Mouse (Mus musculus): ENCODE measurements around the gene Gm32717.
"Not testable (repeated sequence)": the region's sequence is repeated elsewhere in the genome, so short reads cannot be mapped to it uniquely, and the experiment has no call there.

The Gm32717 gene

GRCm38 (mm10) chr10:118240680-118241079 lies at the start of gene Gm32717:
Gm32717 (minus strand) TSS chr10:118240780.
- not testable (repeated sequence) for DNase-seq

GRCm38 (mm10) chr10:118283016-118283415 lies 42.4 kb upstream of the Gm32717 start:
- not testable (repeated sequence) for DNase-seq

- DNase-seq = not testable (repeated sequence)
Measured at GRCm38 (mm10) chr10:118282565-118282964, 42.0 kb upstream of the Gm32717 start.

- DNase-seq = not testable (repeated sequence)
Measured at GRCm38 (mm10) chr10:118278069-118278468, 37.5 kb upstream of the Gm32717 start.

DNA sequence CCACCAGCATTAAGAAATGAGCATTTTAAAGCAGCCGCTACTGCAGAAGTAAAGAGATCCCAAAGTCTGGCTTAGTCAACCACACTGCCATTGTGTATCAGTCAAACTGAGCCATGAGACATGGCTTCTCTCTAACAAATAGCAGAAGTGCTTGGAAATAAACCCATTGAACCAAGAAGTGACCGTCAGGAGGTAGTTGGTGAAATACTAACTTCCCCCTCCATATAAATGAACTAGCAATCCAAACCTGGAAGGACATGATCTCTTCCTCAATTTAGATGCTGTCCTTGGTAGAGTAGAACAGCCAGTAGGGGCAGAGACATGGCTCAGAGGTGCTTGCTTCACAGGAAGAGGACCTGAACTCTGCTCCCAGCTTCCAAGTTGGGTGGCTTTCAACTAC lies 30.8 kb upstream of the Gm32717 start:
- not testable (repeated sequence) for DNase-seq

GRCm38 (mm10) chr10:118268812-118269211 lies 28.2 kb upstream of the Gm32717 start:
- not testable (repeated sequence) for DNase-seq

DNA sequence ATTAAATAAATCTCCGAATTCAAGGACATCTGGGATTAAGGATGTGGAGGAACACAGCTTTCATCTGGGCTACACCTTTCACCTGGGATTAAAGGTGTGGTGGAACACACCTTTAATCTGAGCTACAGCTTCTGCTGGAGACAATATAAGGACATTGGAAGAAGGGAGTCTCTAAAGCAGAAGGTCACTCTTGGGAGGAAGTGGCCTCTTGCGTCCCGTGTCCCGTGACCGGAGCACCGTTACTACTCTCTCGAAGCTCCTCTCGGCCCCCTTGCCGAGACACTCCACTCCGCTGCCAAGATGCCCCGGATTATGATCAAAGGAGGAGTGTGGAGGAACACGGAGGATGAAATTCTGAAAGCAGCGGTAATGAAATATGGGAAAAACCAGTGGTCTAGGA lies 17.8 kb upstream of the Gm32717 start, which contains the start of gene Gm32802:
Gene Gm32802 (plus strand): TSS at position 301 of the 400 bp plus-strand sequence.
- not testable (repeated sequence) for DNase-seq

DNA sequence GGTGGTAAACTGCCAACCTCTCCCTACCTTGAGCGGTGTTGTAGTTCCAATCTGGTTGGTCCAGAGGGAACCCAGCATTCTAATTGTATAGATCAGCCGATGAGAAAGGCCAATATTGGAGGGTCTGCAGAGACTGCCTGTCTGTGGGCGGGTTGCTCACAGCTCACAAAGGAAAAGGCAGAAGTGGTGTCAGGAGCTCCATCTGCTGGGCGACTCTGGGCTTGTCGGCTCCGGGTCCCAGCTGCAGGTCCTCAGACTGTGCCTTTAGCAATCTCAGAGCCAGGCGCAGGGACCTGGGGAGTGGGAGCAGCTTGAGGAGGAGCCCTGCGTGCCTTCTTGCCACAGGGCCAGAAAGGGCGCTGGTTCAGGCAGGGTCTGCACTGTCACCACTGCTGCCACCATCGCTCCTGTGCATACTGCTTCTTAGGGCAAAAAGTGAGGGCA lies 10.3 kb upstream of the Gm32717 start:
- peak; percentile 83 for DNase-seq

DNA sequence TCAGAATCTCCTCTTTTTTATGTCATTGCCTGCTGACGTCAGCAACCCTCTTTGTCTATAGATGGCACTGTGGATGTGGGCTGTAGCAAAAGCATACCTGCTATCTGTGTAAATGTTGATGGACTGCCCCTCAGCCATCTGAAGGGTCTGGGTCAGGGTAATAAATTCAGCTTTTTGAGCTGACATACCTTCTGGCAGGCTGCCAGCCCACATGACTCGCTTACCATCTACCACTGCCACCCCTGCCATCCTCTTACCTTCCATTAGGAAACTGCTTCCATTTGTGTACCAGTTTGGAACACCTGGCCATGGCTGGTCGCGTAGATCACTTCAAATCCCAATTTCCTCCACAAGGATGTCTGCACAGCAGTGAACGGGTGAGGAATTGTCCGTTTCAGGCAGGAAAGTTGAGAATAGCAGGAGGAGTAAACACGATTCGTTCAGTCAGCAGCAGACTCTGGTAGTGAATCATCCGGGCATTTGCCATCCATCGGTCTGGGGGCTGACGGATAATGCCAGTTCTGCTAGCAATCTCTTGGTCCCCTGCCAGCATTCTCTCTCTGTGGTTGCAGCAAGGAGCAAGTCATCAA lies 8.5 kb upstream of the Gm32717 start:
- DNase-seq = not testable (repeated sequence)

DNA sequence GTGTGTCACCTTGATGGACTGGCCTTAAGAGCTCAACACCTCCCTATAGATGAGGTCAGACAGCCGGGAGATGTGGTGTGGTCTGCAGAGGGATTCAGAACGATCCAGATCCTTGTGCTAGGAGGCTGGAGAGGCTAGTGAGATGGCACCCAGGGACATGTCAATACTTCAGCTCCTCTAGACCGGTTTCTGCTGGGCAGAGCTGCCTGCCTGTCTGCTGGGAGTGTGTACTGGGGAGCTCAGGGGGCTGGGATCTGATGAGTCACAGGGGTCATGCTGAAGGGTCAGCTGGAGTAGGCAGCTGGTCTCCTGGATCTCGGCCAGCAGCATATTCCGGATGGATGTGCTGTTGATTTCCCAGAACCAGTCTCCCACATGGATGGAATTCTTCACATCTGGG lies 8.0 kb downstream of the Gm32717 start:
- not testable (repeated sequence) for DNase-seq

DNA sequence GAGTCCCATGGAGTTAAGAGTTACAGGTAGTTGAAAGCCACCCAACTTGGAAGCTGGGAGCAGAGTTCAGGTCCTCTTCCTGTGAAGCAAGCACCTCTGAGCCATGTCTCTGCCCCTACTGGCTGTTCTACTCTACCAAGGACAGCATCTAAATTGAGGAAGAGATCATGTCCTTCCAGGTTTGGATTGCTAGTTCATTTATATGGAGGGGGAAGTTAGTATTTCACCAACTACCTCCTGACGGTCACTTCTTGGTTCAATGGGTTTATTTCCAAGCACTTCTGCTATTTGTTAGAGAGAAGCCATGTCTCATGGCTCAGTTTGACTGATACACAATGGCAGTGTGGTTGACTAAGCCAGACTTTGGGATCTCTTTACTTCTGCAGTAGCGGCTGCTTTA lies 13.0 kb downstream of the Gm32717 start:
- DNase-seq = not testable (repeated sequence)

DNA sequence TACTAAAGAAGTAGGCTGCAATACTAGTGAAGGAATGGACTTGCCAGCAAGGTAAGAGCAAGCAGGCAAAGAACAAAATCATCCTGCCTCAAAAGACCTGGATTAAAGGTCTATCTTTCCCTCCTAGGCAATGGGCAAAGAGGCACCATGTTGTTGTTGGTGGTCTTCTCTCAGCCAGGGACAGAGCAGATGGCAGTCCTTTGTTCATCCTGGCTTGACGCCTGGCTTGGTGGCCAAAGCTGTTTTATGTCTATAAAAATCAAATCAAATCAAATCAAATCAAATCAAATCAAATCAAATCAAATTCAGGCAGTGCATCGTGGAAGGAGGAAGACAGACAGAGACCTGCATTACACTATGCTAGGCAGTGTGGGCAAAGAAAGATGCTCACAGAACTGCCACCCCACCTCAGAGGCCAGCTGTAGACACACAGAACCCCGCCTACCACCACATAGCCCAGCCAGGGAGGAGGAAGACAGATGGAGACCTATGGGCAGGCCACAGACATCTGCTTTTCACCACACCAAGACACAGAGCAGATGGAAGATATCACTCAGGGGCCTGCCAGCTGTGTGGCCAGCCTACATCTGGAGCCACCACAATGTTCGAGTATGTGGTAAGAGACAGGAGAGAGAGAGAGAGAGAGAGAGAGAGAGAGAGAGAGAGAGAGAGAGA lies 24.7 kb downstream of the Gm32717 start:
- peak; percentile 15 for DNase-seq

DNA sequence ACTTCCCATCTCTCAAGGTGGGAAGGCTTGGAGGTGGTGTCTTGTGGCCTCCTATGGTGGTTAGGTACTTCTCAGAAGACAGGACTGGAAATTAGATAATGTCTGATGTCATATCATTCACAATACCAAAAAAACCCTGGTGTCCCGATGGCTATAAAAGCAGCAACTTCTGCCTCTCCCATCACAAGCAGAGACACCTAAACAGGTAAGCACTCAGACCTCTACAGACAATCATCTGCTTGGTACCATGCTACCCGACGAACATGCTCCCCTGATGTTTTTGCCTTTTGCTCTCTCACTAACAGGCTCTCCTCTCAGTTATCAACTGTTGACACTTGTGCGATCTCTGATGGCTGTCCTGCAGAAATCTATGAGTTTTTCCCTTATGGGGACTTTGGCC lies 35.9 kb downstream of the Gm32717 start, which contains the start of gene Il22:
Gene Il22 (plus strand): TSS at position 301 of the 400 bp plus-strand sequence.
- no peak for DNase-seq

DNA sequence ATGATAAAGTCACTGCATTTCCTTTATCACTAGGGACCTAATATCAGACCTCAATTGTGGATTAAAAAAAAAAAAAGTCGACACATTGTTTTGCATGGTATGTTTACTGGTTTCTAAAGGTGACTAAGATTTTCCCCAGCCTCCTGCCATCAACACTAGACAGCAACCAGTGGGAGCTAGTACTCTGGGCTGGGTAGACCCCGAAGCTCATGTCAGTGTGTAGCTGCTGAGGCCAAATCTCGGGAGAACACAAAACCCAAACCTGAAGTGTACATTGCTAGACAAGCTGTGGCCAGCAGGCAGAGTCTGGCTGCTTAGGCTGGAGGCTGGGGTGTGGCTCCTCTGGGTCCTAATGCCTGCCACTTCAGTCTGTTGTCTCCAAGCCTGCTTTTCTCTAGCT lies 45.4 kb downstream of the Gm32717 start:
- peak; percentile 21 for DNase-seq

Data from retina, postnatal 1 day (tissue).